Mouse (Mus musculus) left cerebral cortex, adult 8-10 months (tissue): ENCODE measurements around the gene Car1. TPM values are rescaled to one million over a fixed set of nuclear protein-coding genes. Genes with fewer than 3 reads are reported as not detected.
"Not testable (repeated sequence)": the region's sequence is repeated elsewhere in the genome, so short reads cannot be mapped to it uniquely, and the experiment has no call there.

ENCODE experiments used
- DNase-seq, 2 experiments: peaks; one replicate each; pipeline ENCODE4 v3.0.0; 2022; ENCODE audit warnings: low spot score in 2 of 2
- total RNA-seq, 4 experiments: library from RNA; stranded (reverse); gene quantifications; 2 replicates each; pipeline ENCODE4 v1.2.4; 2022

Car1 gene
- total RNA-seq, result under 1 TPM in 2 of 4 experiments, not detected in 2; 0.27 to 0.33 TPM

DNA sequence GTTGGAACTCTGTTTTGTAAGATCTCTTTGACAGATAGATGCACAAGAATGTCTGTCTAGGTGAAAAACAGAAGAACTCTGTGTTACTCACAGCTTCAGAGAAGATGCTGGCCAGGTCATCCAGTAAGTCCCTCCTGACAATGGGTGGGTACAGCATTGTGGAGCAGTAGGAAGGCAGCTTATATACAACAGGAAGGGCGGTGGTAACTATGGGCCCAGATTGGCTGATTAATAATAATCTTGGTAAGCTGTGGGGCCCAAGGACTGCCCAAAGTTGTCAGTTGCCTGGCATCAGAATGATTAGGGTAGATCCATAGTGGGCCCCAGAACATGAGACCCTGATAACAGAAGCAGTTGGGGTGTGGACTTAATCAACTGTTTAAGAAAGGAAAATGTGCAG is at the start of gene Car1:
Gene Car1 (minus strand): TSS at position 158 of the 400 bp plus-strand sequence.
- DNase-seq, result no peak

GRCm38 (mm10) chr3:14857874-14858273 is 49.7 kb upstream of the Car1 start:
- DNase-seq, result no peak

DNA sequence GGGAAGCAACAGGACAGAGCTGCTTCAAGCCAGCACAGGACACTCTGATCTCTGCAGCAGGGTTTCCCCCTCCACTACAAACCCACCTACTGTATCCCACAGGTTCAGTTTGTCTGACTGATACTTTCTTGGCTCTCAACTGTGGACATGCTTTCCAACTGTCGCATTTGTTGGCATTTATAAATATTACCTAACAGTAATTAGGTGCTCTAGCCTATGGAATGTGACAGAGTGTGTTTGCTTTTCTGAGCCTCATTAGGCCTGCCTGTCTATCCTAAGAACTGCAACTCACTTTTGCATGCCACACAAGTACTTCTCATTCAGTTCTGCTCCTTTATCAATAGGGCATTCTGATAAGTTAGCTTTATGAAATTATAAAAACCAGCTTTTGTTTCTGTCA is 46.3 kb upstream of the Car1 start:
- no peak for DNase-seq

- no peak for DNase-seq
Measured at GRCm38 (mm10) chr3:14853966-14854365, 45.8 kb upstream of the Car1 start.

DNA sequence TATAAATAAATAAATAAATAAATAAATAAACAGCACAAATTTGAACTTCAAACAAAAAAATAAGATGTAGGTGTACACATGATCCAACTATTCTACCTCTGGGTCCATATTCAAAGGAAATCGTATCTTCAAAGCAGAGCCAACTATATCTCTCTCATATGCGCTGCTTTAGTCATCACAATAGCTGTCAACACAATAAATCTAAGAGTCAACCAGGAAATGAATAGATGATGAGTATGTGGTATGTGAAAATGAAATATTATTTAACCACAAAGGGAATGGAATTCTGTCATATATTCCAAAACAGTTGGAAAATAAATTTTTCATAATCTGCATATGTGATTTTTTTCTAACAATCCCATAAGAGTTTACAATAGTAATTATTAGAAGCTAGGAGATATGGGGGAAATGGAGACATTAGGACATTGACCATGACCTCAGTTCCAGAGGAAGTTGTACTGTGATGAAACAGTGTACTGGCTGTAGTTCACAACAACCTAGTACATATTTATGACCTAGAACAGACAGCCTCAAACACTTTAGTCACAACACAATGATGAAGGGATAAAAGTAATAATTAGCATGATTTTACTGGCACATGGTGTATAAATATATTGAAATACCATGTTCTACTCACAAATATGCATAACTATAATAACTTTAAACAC is 40.6 kb upstream of the Car1 start:
- no peak for DNase-seq

DNA sequence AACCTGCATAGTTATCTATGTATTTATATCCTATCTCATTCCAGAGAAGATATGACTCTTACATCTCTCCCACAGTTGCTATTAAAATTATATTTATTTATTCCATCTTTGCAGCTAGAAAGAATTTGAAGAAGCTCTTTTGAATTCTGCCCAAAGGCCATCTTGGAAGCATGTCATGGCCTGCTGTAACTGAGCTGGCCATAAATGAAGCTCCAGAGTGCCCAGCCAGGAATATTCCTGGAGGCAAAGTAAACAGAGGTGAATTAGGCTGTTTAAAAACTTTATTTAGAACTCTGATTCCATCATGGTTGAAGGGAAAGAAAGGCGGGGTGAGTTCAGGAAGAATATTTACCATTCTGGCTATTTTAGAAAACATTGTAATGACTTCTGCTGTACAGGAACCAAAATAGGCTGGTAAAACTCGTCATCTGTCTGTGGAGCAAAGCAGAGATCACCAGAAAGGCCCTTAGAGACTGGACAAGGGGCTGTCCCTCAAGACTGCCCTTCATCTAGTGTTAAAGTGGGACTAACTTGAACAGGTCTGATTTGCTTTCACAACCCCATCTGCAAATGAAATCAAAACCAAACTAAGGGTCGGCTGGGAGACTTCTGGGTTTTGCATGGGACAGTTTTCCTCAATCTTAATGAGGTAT is 31.4 kb upstream of the Car1 start:
- DNase-seq, result no peak

DNA sequence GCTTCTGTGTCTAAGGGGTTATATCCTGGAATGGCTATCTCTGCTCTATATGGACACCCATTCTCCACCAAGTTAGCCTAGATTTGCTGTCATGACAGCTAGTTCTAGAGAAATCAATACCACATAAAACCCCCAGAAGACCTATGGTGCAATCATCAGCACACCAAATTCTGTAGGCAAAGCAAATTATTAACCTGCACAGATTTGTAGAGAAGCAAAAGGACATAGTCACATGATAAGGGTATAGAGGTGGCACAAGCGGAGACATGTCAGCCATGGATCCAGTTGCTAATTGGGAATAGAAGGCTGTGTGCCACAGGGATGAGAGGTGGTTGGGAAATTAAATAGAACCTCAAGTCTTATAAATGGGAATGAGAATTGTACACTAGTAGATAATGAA is 30.8 kb upstream of the Car1 start:
- DNase-seq, result no peak

DNA sequence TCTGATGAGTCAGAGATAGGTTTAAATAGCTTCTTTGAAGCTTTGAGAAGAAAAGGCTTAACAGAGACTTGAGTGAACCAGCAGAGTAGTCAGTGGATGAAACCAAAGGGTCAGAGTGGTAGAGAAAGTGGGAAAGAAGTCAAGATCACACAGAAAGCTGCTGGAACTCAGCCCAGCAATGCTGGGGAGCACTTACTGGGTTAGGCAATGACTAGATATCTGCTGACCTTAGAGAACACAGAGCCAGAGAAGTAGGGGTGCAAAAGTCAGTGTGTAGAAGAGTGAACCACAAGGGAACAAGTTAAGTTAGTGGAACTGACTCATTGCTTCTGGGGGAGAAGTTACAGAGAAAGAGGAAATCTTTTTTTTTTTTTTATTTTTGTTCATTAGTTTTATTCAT is 24.6 kb upstream of the Car1 start:
- no peak for DNase-seq

- DNase-seq, result no peak
Measured at GRCm38 (mm10) chr3:14831219-14831835, 23.2 kb upstream of the Car1 start.

- no peak for DNase-seq
Measured at GRCm38 (mm10) chr3:14828896-14829295, 20.7 kb upstream of the Car1 start.

- DNase-seq, result no peak
Measured at GRCm38 (mm10) chr3:14819844-14820504, 11.8 kb upstream of the Car1 start.

- not testable (repeated sequence) for DNase-seq
Measured at GRCm38 (mm10) chr3:14815396-14815795, 7.2 kb upstream of the Car1 start.

- DNase-seq, result no peak
Measured at GRCm38 (mm10) chr3:14806702-14807101, 1.5 kb downstream of the Car1 start.

DNA sequence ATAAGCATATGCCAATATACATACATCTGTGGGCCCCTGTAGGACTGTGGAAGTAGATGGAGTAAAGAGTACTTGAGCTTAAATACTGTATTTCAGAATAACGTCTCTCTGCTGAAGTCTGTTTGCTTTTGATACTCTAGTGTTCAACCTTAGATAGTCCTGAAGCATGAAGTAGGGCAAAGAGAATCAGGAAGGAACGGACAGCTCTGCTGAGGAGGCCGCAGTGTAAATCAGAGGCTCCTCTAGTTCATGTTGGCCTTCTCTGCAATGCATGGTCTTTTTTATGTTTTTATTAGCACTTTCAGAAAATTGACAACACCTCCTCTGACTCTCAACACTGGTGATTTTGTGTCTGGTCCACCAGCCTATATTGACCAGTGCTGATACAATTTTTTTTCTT is 2.2 kb downstream of the Car1 start:
- DNase-seq, result no peak

DNA sequence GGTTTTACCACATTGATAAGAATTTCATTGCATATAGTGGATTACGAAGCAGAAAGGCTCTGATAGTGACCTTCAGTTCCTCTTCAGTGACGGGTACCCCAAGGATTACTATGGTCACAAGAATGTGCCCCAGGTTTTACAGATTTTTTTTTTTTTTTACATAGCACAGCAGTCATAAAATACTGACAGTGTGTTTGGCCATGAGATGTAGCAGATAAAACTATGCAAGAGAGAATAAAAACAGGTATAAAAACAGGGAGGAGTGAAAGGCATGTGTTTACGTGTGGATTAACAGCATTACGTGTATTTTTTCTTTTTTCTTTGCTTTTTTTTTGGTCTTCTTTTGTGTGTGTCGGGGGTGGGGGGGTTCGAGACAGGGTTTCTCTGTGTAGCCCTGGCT is 3.3 kb downstream of the Car1 start:
- no peak for DNase-seq

- DNase-seq, result no peak
Measured at GRCm38 (mm10) chr3:14797069-14797468, 11.1 kb downstream of the Car1 start.

DNA sequence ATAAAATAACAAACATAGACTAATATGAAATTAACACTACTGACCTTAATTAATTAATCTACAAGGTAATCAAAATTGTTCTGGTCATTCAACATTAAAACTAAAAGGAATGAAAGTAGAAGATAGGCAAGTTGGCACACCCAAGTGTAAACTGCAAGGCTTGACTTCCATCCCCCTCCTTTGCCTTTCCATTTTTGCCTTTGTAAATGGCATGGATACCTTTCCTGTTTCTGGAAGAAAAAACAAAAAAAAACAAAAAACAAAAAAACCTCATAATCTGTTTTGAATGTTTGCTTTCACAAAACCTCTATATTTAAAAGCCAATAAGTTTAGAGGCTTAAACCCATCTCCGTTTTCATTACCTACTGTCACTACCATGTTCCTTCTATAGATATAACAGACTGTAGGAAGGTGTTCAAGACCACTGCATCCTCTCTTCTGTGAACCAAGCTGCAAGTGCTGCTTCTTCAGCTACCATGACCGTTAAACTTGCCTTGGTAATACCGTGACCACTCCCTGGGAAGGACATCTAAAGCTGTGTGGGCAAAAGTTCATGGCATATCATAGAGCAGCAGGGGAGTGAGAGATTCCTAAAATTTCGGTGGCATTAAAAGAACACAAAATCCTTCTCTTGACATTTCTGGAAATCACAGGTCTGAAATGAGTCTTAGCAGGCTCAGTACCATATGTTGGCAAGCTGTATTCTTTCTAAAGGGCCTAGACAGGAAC is 12.7 kb downstream of the Car1 start:
- no peak for DNase-seq

DNA sequence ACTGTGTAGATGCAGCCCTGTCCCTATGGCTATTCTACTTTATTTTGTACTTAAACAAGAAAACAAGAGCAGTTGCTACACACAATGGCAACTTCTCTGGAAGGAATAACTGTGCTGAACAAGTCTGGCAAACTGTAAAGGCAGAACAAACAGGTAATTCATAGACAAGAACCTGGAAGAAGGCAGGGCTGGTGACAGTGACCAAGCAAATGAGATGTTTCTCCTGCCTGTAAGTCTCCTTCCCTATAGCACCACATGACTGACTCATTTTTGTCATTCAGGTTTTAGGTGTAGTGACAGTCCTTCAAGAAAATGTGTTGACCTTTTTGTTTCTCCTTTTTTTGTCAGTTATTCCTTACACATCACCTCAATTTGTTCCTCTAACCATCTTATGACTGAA is 16.1 kb downstream of the Car1 start:
- no peak for DNase-seq

DNA sequence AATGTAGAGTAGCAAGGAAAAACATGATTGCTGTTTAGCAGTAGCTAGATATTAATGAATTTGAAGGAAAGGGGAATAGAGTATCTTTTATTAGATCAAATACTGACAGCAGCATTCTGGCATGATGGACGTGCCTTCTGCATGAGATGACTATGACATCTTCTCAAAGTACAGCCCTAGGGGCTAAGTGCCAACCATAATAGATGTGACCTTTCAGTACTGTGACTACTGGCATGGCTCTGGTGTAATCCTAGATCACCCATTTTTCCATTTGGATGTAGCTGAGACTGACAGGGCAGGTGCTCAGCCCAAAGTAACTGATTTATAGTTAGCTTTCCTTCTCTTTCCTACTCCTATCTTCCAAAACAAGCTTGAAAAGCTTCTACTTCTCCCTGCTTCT is 20.6 kb downstream of the Car1 start:
- DNase-seq, result no peak

- no peak for DNase-seq
Measured at GRCm38 (mm10) chr3:14787136-14787535, 21.0 kb downstream of the Car1 start.

- DNase-seq, result no peak
Measured at GRCm38 (mm10) chr3:14786551-14787079, 21.6 kb downstream of the Car1 start.
